Mouse (Mus musculus) testis, adult 2 months (tissue): ENCODE measurements around the gene Rab3c.

ENCODE experiments used
- CTCF ChIP-seq: fragments of 200-500 bp; IDR thresholded peaks from 2 replicates; pipeline ENCODE4 v1.5.1; 2012; ENCODE audit warnings: low read depth, mild to moderate bottlenecking, inconsistent platforms, low read length, moderate library complexity; ENCODE audit not compliant: control insufficient read depth, insufficient read depth, insufficient replicate concordance
- POLR2A ChIP-seq: fragments of 200-500 bp; IDR thresholded peaks from 2 replicates; pipeline ENCODE4 v1.6.1; 2012; ENCODE audit warnings: low read depth, mild to moderate bottlenecking, inconsistent platforms, low read length, moderate library complexity; ENCODE audit not compliant: control insufficient read depth

DNA sequence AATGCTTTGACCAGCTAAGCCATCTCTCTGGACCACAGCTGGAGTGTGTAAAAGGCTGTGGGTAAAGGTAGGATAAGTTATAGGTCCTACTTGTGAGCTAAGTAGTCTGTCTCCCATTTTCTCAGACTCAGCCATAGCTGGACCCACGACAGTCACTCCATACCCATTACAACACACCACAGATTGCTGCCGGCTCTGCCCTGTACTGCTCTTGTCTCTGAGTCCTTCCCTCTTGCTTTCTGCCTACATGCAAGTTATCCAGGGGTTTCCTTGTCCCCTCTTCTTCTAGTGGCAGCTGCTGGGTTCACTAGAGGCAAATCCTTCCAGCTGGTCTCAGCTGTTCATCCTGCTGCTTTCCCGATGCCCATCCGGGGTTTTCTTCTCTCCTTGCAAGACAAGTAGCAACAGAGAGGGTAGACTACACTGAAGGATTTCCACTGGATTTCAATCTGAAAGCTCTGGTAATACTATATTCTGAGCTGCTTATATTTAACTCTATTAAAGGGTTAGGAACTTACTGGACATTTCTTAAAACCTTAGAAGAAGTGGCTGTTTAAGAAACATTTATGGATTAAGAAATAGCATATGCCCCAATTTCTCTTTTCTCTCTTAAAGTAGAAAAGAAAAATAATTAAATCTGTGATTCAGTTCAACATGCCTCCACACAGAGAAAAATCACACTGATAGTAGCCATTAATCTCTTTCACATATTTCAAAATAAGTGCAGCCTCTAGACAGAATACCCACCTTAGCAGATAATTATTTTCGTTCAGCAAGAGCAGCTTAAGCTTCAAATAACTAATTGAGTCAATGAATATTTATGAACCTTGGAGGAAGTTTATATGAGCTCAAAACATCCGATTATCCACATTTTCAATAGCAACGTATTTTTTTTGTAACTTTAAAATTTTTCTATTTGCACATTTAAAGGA, 121.9 kb downstream of the Rab3c start:
- TF ChIP-seq POLR2A (no peak), CTCF (no peak)
